Mouse (Mus musculus): ENCODE data around the gene Anp32b.

The Anp32b gene

GRCm38 (mm10) chr4:46505361-46506057 is 54.8 kb downstream of the Anp32b start:
- DNase-seq (ENCODE audit: low spot score in 2 of 2), result no peak

DNA sequence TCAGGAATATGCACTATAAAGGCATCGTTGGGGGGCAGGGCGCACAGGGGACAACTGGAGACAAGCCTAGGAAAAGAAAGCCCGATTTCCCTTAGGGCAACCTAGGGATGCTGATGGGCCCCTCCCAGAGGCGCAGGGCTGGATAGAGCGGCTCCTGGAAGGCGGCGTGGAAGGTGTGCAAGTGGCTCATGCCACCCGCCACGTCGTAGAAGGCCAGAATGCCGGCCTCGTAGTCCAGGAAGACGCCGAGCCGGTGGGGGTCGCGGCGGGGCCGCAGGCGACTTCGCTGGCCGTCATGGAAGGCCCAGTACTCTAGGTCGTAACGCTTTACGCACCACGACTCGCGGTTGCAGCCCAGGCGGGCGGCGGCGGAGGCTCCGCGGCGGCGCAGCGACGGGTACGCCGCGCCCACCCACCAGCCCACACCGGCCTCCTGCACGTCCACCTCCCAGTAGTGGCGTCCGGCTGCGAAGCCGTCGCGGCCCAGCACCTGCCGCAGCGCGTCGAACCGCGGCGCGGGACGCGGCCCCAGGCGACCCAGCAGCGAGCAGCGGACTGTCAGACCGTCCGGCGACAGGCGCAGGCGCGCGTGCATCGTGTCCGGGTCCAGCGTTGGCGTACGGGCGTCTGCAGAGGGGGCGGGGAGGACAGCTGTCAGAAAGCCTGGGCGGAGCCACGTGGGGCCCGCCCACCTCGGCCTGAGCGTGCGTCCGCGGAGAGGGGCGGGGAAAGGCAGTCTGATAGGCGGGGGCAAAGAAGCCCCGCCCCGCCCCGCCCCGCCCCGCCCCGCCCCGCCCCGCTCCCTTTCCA is 56.3 kb downstream of the Anp32b start:
- peak; percentile 83 to 93 for DNase-seq (ENCODE audit: low spot score in 2 of 2)

GRCm38 (mm10) chr4:46507736-46508460 is 57.2 kb downstream of the Anp32b start:
- peak in 1 of 2 experiments; percentile 75 for DNase-seq (ENCODE audit: low spot score in 2 of 2)

GRCm38 (mm10) chr4:46520491-46520890 is 69.8 kb downstream of the Anp32b start:
- no peak for DNase-seq (ENCODE audit: low spot score in 2 of 2)

DNA sequence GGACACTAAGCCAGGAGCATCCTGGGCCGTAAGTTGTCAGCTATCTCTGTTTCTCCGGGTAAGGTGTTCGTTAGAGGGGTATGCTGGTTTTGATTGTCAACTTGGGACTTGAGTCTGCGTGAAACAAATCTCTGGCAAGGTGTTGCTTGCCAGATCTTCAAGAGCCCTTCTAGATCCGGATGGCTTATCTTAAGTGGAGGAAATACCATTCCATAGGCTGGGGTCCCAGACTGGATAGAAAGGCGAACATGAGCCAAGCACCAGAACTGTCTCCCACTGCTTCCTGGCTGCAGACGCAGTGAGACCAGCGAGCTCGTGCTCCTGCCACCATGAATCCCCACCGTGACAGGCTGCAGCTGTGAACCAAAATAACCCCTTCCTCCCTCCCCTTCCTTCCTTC is 70.8 kb downstream of the Anp32b start:
- no peak for DNase-seq (ENCODE audit: low spot score in 2 of 2)
